Mouse (Mus musculus) cerebral cortex, adult 2 months (tissue): ENCODE results near the gene Tent5a.

Experiments used
- WGBS: fragments of 180-500 bp; shearing (Covaris S2); methylation state at CpG from one replicate; pipeline ENCODE4 v1.1.7; 2018; 5-methylcytosine and 5-hydroxymethylcytosine counted together

Gene Tent5a

DNA sequence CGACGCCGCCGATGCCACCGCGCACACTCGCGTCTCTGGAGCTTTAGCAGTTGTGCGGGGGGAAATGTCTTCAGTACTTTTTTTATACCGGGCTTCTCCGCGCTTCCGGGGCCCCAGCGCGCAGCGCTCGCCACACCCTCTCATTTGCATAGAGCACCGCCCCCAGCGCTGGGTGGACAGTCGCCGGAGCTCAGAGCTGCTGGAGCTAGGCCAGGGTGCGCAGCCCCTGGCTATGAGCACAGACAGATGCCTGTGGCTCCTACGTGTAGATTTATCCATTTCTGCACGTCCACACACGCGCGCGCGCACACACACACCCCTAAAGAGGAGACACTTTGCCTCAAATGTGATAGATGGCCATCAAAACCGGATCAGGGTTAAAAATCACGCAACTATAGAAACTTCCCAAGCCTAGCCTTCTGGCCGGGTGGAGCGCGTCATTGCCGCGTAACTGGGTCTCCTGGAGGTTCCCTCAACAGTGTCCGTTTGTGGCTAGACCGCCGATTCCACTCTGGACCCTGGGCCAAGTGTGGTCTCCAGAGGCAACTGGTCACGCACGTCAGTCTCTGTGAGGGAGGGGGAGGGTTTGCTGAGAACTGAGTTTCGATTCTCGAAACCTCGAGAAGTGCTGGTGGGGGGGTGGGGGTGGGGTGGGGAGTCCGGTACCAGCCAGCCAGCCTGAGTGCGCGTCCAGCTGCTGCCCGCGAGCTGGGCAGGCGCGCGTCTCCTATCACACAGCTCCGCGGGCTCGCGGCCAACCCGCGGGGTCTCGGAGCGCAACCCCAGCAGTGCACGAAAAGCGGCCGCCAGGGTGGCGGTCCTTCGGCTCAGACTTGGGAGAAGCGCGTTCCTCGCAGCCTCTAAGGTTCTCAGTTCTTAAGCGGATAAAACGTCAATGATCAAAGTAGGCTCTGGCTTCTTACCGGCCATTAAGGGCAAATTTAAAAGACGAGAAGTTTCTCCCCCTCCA is at the start of gene Tent5a:
TSS of gene Tent5a (minus strand) at position 107 of the 970 bp plus-strand sequence.
- under 1% methylated on average over 72 of the region's 72 CpGs for WGBS

DNA sequence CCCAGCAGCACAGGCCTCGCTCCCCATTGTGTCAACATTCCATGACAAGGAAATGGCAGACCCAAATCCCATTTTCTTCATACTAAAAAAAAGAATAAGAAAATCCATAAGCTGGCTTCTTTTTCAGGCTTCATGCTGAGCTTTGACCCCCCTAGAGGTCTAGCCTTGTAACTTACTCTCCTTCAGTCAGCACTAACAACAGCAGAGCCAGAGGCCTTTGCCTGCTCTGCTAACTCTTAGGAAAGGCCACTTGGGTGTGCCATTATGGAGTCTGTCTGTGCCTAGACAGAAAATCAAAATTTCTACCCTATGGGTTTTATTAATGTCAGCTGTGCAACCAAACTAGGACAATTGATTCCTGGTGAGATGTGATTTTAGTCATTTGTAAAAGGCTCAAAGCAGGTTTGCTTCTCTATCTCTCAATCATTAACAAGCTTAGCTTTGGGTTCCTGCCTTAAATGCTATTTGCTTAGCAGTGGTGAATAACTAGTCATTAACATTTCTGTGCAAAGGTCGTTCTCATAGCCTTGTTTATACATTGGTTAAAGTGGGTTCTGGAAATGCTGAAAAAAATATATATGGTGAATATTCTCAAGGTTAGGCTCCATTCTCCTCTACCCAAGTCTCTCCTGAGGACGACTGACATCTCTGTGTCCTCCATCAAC is 49.6 kb upstream of the Tent5a start:
- WGBS = 93% methylated on average over 3 of the region's 3 CpGs

DNA sequence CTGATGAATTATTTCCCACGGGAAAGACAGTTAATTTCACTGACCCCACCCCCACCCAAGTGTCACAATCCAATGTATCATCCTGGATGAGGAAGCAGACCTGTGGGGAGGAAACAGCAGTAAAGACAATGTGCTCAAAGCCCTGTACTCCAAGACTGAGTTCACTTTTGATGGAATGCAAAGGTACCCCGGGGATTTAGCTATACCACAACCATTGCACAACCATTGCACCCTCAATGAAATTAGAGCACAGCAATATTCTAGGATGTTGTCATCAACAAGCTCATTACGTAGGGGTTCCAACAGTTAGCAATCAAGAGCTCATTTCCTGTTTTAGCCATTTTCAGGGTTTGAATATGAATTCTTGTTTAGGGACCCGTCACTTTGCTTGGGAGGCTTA is 48.0 kb upstream of the Tent5a start:
- 80% methylated on average over 4 of the region's 4 CpGs for WGBS

DNA sequence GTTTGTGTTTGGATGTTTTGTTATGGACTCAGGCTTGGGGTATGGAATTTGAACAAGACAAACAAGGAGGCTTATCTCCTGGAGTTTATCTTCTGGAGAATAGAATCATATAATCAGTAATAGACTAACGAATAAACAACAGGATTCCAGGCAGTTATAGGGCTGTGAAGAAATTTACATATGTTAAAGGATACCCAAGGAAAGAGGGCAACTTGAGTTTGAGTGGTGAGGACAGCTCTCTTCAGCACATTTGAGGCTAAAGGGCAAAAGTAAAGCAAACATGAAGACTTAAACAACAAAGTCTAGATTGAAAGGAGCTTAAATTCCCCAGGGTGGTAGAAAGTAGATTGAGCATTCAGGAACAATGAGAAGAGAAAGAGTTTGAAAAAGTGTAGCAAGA is 44.9 kb upstream of the Tent5a start:
- 80% methylated on average over 1 of the region's 1 CpGs for WGBS

DNA sequence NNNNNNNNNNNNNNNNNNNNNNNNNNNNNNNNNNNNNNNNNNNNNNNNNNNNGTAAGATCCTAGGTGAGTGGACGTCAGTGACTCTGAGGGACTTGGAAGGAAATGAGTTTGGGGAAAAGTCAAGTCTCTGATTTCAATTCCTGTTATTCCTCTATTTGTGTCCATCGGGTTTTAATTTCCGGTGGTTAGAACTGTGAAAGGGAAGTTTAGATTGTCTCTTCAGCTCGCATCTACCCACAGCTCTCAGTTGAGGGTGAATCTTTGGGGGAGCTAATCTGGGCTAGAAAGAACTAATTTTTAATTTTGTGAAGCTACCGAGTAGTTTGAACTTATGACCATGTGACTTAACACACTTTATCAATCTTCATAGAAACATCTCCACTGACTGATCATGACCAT is 42.4 kb upstream of the Tent5a start:
- WGBS = 85% methylated on average over 5 of the region's 5 CpGs

DNA sequence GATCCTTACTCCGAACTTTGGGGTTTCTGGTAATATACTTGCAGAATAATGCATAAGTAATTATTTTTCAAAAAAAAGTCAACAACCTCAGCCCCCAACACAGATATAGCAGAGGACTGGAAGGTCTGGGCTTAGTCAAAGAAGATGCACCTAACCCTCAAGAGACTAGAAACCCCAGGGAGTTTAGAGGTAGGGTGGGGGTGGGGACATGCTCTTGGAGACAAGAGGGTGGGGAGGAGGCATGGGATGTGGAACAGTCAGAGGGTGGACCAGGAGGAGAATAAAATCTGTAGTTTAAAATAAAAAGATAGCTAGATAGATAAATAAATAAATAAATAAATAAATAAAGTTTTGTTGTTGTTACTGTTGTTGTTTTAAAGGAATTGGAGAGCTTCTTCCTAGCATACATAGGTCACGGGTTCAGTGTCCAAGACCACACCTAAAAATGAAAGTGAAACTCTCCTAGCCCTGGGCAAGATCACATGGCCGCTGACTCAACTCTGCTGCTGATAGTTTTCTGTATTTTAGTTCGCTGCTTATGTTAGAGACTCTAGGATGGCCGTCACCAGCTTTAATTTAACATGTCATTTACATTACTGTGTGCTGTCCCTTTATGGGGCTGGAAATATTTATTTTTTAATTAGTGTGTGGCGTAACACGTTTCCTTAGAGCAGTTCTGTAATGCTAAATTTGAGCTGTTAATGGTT is 30.2 kb upstream of the Tent5a start:
- WGBS = 90% methylated on average over 7 of the region's 7 CpGs

DNA sequence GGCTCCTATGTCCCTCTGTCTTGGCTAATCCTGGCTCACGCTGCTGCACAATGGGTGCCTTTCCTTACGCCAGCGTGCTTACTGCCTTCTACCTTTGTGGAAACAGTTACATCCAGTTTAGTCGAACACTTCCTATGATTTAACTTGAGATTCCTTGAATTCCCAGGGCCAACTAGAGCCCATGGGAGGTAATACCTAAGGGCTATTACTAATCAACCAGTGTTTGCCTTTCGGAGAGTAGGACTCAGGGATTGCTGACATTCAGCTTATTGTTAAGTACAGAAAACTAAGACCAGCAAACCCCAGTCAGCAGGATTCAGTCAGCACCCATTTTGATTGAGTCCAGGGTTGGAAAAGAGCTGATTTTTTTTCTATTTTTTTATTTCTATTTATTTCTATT is 28.4 kb upstream of the Tent5a start:
- 81% methylated on average over 5 of the region's 5 CpGs for WGBS

DNA sequence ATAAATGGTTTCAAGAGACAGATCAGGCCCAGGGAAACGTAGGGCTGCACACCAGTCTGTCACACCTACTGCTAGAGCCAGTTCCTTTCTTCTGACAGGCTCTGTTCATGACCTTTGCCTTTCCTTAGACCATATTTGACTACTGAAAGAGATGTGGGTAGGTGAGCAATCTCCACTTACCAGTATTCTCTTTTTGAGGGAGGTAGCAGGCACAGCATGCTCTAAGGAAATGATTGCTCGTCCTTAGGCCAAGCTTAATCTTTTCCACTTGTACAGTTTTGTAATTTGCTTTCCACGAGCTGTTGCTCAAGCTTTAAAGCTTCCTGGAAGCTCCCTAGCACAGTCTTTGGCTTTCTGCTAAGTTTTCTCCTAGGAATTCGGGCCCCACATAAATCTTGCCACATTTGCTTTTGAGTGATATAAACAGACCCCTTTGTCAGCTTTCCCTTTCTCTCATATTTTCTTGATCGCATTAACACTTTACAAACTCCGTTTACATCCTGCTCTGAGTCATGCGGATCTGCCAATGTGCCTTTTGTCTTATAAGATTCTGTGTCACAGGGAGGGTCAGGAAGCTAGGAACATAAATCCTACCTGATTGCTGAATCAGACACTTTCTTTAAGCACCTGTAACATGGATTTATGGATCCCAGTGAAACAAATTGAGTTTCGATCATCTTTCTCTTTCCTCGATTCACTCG is 20.8 kb upstream of the Tent5a start:
- WGBS = 88% methylated on average over 10 of the region's 10 CpGs

DNA sequence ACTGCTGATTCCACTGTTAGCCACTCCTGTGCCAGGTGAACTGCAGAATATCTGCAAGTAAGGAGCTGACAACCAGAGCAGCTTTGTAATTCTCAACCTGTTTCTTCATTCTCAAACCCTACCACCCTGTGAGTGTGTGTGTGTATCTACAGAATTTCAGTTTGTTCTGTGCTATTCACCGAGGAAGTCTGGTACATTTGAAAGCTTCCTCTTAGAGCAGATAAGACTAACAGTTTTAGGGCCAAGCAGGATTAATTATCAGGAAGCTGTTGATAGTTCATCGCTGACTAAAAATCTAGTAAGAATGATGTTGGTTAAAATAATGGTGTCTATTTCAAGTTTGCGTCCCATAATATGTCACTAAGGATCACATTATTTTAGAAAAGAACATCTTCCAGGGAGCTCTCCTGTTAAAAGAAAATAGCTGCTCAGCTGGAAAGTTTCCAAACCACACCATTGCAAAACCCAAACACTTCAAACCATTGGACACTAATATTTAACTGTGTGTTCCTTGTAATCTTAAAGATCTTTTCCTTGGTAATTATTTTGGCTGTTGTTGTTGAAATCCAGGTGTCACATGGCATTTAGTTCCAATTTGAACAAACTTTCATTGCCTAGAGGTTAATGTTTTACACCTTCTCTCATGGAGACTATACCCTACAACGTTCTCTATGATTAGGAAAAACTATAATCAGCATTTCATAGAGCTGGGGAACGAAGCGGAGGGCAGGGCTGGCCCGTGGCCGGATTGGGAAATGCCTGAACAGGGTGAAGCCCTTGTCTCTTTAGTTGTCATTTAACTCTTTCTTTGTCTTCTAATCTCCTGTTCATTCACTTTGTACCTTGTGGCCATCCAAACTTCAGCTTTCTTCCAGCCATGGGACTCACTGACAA is 16.0 kb upstream of the Tent5a start:
- WGBS = 85% methylated on average over 8 of the region's 8 CpGs

DNA sequence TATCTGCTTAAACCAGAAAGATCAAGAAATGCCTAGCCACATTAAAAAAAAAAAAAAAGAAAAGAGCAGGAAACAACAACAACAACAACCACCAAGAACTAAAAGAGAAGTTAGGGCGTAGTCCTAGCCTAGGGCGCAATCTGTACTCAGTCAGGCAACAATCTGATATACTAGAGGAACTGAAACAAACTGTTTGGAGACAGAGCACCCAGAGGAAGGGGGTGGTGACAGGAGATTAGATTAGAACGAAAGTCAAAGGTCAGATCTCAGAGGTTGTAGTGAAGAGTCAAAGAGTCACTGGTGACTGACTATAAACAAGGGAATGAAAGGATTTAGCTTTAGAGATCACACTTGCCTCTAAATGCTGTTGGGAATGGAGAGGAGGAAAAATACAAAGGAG is 13.2 kb upstream of the Tent5a start:
- 74% methylated on average over 3 of the region's 3 CpGs for WGBS

DNA sequence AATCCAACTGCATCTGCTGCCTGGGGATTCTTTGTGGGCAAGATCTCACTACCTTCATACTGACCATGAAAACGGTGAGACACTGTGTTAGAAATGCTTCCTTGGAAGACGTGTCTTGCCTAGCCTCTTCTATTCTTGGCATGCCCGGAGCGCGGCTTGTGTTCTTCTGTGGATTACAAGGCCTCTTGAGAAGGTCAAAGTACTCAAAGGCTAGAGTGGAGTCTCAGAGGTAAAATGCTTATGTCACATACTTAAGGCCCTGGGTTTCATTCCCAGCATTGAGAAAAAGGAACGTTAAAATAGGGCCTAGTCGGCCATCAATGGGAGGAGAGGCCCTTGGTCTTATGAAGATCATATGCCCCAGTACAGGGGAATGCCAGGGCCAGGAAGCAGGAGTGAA is 8.9 kb upstream of the Tent5a start:
- 92% methylated on average over 7 of the region's 7 CpGs for WGBS

DNA sequence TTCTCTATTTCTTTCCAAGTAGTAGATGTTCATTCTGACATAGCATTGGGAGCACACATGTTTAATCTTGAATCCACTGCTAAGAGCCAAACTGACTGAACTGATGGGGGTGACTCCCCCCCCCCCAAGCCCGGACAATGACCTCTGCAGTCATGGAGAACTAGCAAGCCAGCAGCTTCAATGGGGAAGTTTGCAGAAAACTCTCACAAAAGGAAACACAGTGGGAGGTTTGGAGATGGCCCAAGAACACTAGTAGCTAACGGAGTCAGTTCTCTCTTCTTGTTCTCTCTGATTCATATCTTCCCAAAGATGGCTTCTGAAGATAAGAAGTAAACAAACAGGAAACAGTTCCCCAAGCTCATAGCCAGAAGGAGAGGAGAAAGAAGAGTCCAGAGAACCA is 4.4 kb upstream of the Tent5a start:
- WGBS = 45% methylated on average over 2 of the region's 2 CpGs

DNA sequence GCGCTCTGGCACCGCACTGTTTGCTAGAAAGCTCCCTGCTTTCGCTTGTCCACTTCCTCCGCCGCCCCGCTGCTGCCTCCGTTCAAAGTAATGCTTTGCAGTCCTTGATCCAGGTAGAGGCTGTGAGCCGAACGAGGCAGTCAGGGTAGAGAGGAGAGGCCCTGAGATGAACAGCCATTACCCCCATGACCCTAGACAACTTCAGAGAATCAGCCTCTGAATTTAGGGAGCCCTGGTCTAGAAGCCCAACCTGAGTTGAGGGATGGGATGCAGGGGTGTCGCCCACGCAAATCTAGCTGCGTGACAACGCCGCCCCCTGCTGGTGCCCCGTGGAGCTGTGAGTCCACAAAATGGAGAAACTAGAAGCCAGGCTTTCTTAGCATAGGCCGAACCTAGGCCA is 1.1 kb upstream of the Tent5a start:
- WGBS = 8% methylated on average over 16 of the region's 16 CpGs

DNA sequence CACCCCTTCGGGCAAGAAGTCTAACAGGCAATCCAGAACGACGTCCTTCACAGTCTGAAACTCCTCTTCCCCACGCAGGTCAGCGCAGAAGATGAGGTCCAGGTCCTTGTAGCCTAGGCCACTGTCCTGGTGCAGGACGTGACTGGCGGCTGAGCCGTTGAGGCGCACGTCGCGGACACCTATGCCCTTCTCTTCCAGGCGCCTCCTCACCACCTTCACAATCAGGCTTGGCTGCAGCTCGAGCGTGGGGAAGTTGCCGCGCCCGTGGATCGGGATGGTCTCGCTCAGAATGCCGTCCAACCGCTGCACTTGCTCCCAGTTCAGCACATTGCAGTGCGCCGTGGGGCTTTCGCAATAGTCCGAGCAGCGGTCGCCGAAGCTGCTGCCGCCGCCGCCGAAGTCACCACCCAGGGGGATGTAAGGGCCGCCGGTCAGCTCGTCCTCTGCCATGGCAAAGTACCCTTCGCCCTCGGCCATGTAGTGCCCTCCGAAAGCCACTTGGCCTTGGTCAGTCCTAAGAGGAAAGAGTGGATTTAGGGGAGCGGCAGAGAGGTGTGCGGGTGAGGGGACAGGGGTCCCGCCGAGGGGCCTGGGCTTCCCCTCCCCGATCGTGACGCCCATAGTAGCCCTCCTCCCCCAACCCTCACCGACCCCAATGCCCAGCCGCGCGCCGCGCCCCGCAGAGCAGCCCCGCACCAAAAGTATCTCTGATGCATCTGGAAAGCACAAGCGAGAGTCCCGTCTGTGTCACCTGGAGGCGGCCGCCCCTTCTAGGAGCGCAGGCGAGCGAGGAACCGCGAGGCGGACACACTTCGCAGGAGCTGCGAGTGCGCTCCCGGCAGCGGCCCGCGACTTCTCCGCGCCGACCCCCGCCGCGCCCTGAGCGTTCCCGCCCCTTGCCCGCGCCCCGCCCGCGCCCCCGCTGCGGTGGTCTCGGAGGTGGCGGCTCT is 581 bp downstream of the Tent5a start:
- WGBS = under 1% methylated on average over 83 of the region's 88 CpGs

DNA sequence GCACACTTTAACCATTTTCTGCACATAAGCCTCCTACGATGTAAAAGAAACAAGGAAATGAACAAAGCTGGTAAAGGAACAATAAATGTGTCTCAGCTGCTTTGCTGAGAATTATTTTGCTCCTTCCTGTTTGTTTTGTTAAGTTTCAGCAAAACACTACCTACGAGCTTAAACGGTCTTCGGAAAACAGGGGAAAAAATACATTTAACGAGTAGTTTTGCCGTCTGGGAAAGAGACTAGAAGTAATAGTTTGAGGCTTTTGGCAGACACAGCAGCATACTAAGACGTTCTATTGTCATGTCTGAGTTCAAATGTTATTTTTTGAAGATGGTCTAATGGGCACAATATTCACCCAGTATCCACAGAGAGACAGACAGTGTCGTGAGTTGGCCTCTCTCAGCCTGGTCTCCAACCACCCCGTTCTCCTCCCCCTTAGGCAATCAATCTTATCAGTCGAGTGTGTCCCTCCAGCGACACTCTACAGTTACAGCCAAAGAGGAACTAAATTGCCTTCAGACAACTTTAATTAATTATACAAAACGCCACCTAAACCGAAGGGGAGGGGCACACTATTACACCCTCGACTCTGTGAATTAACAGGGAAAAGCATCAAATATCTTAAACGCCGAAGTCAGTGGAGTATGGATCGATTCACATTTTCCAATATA is 1.8 kb downstream of the Tent5a start:
- WGBS = 44% methylated on average over 17 of the region's 17 CpGs

DNA sequence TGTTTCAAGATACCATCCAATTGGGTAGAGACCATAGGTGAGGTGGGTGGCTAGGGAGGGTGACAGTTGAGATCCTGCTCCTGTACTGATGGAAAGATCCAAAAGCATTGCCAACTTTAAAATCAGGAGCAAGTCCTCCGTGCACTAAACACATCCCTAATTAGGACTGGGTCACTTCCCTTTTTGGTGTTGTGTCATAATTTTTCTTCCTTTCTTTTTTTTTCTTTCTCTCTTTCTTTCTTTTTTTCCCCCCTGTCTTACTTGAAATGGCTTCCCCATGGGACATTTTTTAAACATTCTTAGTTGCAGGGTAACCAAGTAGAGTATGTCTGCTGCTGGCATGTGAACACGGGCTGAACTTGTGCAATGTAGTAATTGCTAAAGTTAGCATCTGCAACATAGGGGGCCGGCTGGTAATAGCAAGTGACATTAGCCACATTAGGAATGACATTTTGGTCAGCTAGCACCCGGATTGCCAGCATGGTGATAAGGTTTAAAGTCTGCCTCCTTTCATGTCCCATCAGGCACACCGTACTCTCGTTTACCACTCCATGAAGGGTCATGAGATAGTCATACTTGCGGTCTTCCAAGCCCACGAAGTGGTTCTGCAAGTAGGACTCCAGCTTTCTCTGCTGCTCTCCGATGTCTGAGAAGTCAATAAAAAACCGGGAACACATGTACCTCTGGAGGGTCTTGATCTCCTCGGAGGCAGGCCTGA is 2.8 kb downstream of the Tent5a start:
- WGBS = 86% methylated on average over 11 of the region's 11 CpGs

DNA sequence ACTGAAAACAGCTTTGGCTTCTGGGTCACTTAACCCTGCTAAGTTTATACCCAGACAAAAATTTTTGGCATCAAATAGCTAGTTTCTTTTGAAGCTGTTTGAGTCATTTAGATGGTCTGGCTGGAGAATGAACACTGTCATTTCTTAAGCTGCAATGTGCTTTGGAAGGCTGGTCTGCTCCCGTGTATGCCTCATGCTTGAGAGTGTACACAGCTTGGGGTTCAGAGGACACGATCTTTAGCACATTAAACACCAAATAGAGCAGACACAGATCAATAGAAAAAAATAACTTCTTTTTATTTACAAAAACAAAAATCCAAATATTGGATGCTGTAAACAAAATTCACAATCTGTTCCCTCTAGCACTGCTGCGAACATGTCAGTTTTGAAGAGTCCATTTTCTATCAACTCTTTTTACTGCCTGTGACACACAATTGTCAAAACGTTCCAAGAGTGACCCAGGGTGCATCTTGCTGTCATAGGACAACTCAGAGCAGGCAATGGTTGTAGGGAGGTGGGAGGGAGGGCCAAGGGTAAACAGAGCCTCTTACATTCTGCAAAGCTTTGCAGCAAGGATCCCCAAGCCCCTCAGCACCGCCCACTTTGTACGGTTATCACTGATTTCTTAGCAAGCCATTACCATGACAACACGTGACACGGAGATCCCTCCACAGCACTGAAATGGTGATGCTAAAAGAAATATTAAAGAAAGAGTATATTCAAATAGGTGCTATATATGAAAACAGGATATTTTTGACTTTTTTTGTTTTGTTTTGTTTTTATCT is 6.8 kb downstream of the Tent5a start:
- WGBS = 67% methylated on average over 8 of the region's 8 CpGs

DNA sequence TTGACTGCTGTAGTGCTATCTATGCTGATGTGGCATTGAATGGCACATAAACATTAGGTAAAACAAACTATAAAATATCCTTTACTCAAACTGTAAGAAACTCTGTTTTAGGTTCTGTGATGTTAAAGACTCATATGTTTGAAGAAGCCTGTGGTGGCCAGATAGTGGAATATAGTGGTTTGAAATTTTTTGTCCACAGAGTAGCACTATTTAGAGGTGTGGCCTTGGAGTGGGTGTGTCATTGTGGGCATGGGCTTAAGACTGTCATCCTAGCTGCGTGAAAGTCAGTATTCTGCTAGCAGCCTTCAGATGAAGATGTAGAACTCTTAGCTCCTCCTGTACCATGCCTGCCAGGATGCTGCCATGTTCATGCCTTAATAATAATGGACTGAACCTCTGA is 11.0 kb downstream of the Tent5a start:
- 79% methylated on average over 1 of the region's 1 CpGs for WGBS
